Mouse (Mus musculus): ENCODE measurements at regions not wholly inside any gene's neighbourhood (a gene's known extent, or its start where the extent isn't known, plus 50 kb on each side); places are given as distances from the start of the nearest gene placed in this dataset.

GRCm38 (mm10) chr5:99165807-99166360 lies 128.7 kb upstream of the Prkg2 start:
- no peak for DNase-seq

DNA sequence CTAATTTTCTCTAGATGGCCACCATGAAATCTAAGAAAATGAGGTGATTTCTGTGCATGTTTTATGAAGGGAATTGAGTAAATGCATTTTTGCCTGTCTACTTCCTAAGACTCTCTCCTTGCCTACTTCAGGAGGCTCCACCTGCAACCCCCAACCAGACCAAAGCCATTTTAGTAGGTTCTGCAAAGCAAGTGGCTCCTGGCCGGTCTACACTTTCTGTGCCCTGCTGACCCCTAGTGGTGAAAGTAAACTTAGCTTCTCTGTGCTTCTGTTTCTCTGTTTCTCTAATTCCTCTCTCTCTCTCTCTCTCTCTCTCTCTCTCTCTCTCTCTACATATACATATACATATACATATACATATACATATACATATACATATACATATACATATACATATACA lies 120.8 kb upstream of the Prkg2 start:
- DNase-seq: peak; percentile 23 to 26

- DNase-seq: no peak
These were observed 116.2 kb upstream of the Prkg2 start for GRCm38 (mm10) chr5:99153269-99153850.

DNA sequence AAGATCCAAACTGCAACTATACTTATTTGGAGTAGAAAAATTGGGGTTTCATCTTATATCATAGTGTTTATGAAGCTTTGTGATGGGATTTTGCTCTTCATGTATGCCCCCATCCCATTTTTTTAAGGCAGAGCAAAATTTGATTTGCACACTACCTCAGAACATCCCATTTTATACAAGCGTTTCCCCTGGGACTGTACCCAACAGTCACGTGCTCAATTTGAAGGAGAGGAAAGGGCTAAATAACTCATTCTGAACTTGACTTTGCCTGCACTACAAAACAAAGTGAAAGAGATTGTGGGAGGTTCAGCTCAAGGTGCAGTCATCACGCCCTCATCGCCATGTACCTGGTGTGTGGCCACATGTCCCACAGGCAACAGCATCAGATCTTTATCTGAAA lies 115.1 kb upstream of the Prkg2 start:
- no peak for DNase-seq

GRCm38 (mm10) chr5:99149904-99150303 lies 112.8 kb upstream of the Prkg2 start:
- DNase-seq: no peak

DNA sequence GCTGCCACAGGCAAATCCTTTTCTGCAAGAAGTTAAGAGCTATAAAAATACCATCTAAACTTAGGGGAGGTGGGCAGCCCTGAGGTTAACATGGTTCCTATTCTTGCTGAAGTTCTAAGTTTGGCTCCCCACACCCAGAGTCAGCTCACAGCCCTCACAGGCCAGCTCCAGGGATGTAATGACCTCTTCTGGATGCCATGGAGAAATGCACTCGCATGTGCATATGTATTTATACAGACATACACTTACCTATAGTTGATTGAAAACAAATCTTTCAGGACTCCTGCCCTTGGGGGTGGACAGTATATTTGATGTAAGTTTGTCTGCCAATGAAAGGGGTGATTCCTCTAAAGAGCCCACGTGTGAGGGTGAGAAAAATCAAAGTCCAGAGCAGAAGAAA lies 95.5 kb upstream of the Prkg2 start:
- DNase-seq: no peak

GRCm38 (mm10) chr5:99128628-99129027 lies 91.5 kb upstream of the Prkg2 start:
- DNase-seq: no peak

GRCm38 (mm10) chr5:99125418-99125817 lies 88.3 kb upstream of the Prkg2 start:
- no peak for DNase-seq

DNA sequence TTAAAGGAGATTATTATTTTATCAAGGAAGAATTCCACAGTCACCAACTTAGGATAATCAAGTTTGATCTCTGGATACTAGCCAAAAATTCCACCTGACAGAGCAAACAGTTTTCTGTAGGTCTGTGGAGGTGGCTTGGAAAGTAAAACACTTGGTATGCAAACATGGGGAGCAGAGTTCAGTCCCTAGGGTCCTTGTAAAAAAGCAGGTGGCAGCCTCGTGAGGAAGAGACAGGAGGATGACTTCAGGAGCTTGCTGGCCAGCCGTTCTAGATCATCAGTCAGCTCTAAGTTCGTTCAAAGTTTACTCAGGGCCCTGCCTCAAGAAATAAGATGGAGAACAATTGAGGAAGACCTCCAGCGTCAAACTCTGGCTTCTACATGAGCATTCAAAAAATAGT lies 74.6 kb upstream of the Prkg2 start:
- DNase-seq: no peak

DNA sequence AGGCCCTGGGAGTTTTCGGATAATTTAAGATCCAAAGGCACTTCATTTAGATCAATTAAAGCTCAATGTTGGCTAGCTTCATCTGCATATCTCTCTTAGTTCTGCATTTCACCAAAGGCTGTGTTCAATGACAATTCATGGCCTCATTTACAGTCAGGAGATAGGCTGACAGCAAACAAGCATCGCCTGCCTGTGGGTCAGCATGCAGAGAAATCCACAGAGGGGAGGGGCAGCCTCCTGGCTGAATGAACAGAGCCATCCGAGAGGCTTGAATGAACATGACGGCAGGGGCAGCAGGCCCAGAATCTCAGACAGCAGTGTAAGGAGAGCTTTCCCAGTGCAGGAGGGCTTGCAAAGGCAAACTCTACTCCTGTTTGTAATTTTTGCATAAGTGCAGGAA lies 74.1 kb upstream of the Prkg2 start:
- no peak for DNase-seq

- DNase-seq: no peak
These were observed 62.6 kb upstream of the Prkg2 start for GRCm38 (mm10) chr5:99099727-99100116.

GRCm38 (mm10) chr5:99099014-99099726 lies 62.0 kb upstream of the Prkg2 start:
- no peak for DNase-seq
